Mouse (Mus musculus) kidney, postnatal 0 days (tissue): ENCODE data around the gene Tekt1. TPM values are rescaled to one million over a fixed set of nuclear protein-coding genes. Genes with fewer than 3 reads are reported as not detected.

Experiments
- ATAC-seq: fragments of 200-750 bp; cut with Nextera tagmentation; replicated peaks from 2 replicates; pipeline ENCODE4 v1.8.0; 2017; ENCODE audit warnings: low read depth, moderate number of reproducible peaks, moderate TSS enrichment, moderate library complexity; ENCODE audit not compliant: low FRiP score
- DNase-seq: peaks from one replicate; pipeline ENCODE4 v3.0.0-alpha.2; 2016; ENCODE audit warnings: low spot score
- H3K27ac ChIP-seq: fragments of 300-500 bp; sonication (generic); 2 replicates; pipeline ENCODE4 v1.5.1; 2014; ENCODE audit warnings: mild to moderate bottlenecking
- H3K27me3 ChIP-seq: fragments of 300-500 bp; sonication (generic); 2 replicates; pipeline ENCODE4 v1.6.1; 2014; ENCODE audit warnings: low read length, mixed read lengths; ENCODE audit not compliant: insufficient read depth
- H3K36me3 ChIP-seq: fragments of 300-500 bp; sonication (generic); 2 replicates; pipeline ENCODE4 v1.6.1; 2014; ENCODE audit warnings: low read length, mixed read lengths; ENCODE audit not compliant: insufficient read depth
- H3K4me1 ChIP-seq: fragments of 300-500 bp; sonication (generic); replicated peaks from 2 replicates; pipeline ENCODE4 v1.6.1; 2014; ENCODE audit warnings: antibody characterized with exemption, low read length, mixed read lengths; ENCODE audit not compliant: insufficient read depth
- H3K4me2 ChIP-seq: fragments of 300-500 bp; sonication (generic); 2 replicates; pipeline ENCODE4 v1.6.1; 2014; ENCODE audit warnings: mild to moderate bottlenecking, low read length, moderate library complexity, mixed read lengths
- H3K4me3 ChIP-seq: fragments of 300-500 bp; sonication (generic); replicated peaks from 2 replicates; pipeline ENCODE4 v1.5.1; 2014; ENCODE audit warnings: low read depth, low read length
- H3K9ac ChIP-seq: fragments of 300-500 bp; sonication (generic); 2 replicates; pipeline ENCODE4 v1.6.1; 2014; ENCODE audit warnings: low read depth, low read length
- H3K9me3 ChIP-seq: fragments of 300-500 bp; sonication (generic); replicated peaks from 2 replicates; pipeline ENCODE4 v1.6.1; 2016; ENCODE audit warnings: low read length, inconsistent platforms, mixed read lengths
- CTCF ChIP-seq: IDR thresholded peaks from 2 replicates; pipeline ENCODE4 v1.5.1; 2016; ENCODE audit warnings: antibody characterized with exemption, low read depth, mild to moderate bottlenecking, moderate library complexity
- WGBS: fragments of 180-500 bp; shearing (Covaris S2); extraction: QIAGEN DNeasy Blood & Tissue Kit; methylation state at CpG from one replicate; pipeline ENCODE4 v1.1.7; 2014; 5-methylcytosine and 5-hydroxymethylcytosine counted together
- polyA plus RNA-seq: library from polyadenylated mRNA; unstranded; fragments of >200 nt; fragmentation: Nextera tagmentation; extraction: Ambion mirVana; gene quantifications from 2 replicates; pipeline ENCODE4 v1.2.1, GENCODE M21; 2015

The Tekt1 gene
- polyA plus RNA-seq, 1 experiment from 2014 or later = 5.1 TPM

GRCm38 (mm10) chr11:72325701-72326100 lies 36.5 kb downstream of the Tekt1 start:
- Histone ChIP-seq H3K9ac (no peak overlapping the region), H3K4me3 (no peak overlapping the region), H3K36me3 (no peaks in the 10 kb centered on the region), H3K9me3 (no peaks in the 10 kb centered on the region), H3K27me3 (no peaks in the 10 kb centered on the region), H3K4me2 (no peak overlapping the region), H3K4me1 (no peaks in the 10 kb centered on the region), H3K27ac (no peak overlapping the region)
- 91% methylated on average over 4 of the region's 4 CpGs for whole genome bisulfite sequencing
- DNase-seq (no peak), ATAC-seq (no peak)
- no peak for TF ChIP-seq CTCF

GRCm38 (mm10) chr11:72324431-72324830 lies 37.8 kb downstream of the Tekt1 start:
- no peaks in the 10 kb centered on the region for H3K27me3 ChIP-seq
- TF ChIP-seq CTCF = peak; percentile 61
- no peak for ATAC-seq
- no peak for DNase-seq
- no peak overlapping the region for H3K4me2 ChIP-seq
- H3K27ac ChIP-seq = no peak overlapping the region
- H3K4me1 ChIP-seq = no peaks in the 10 kb centered on the region
- WGBS = 67% methylated on average over 3 of the region's 3 CpGs
- no peaks in the 10 kb centered on the region for H3K9me3 ChIP-seq
- H3K4me3 ChIP-seq = no peak overlapping the region
- no peaks in the 10 kb centered on the region for H3K36me3 ChIP-seq
- H3K9ac ChIP-seq = no peak overlapping the region

- Histone ChIP-seq H3K4me3 (no peak overlapping the region), H3K4me2 (no peak overlapping the region), H3K36me3 (no peaks in the 10 kb centered on the region), H3K4me1 (peaks cover 7% of the 10 kb centered on the region), H3K9ac (no peak overlapping the region), H3K27me3 (0 out of 2 replicates have a peak, but pooled peaks cover 3% of the 10 kb centered on the region), H3K9me3 (no peaks in the 10 kb centered on the region), H3K27ac (no peak overlapping the region)
- ATAC-seq (no peak), DNase-seq (no peak)
- WGBS = 43% methylated on average over 5 of the region's 5 CpGs
- no peak for TF ChIP-seq CTCF
Observed at GRCm38 (mm10) chr11:72318026-72318425, 44.2 kb downstream of the Tekt1 start.

- Histone ChIP-seq H3K27ac (no peak within 1 kb of the TSS), H3K27me3 (0 out of 2 replicates have a peak, but pooled peaks cover 3% of the 10 kb centered on the region), H3K4me3 (peak within 1 kb of the TSS; percentile 26), H3K36me3 (no peaks in the 10 kb centered on the region), H3K9ac (0 out of 2 replicates have a peak within 1 kb of the TSS, but pooled peaks have one; percentile 37), H3K4me2 (peak within 1 kb of the TSS; percentile 49), H3K4me1 (peaks cover 7% of the 10 kb centered on the region), H3K9me3 (no peaks in the 10 kb centered on the region)
- DNase-seq (no peak), ATAC-seq (no peak)
- no peak for TF ChIP-seq CTCF
- 8% methylated on average over 42 of the region's 42 CpGs for WGBS
Observed at GRCm38 (mm10) chr11:72314151-72314895, 47.9 kb downstream of the Tekt1 start, which contains the start of gene Fbxo39. Fbxo39 (plus strand) TSS chr11:72314444.

- H3K36me3 ChIP-seq = no peaks in the 10 kb centered on the region
- H3K27ac ChIP-seq = no peak overlapping the region
- no peak overlapping the region for H3K4me2 ChIP-seq
- peaks cover 7% of the 10 kb centered on the region for H3K4me1 ChIP-seq
- no peak for DNase-seq
- WGBS = 78% methylated on average over 10 of the region's 10 CpGs
- no peak overlapping the region for H3K9ac ChIP-seq
- H3K9me3 ChIP-seq = no peaks in the 10 kb centered on the region
- H3K4me3 ChIP-seq = no peak overlapping the region
- TF ChIP-seq CTCF = no peak
- ATAC-seq = no peak
- H3K27me3 ChIP-seq = 0 out of 2 replicates have a peak, but pooled peaks cover 3% of the 10 kb centered on the region
Observed at GRCm38 (mm10) chr11:72311355-72312001, 50.8 kb downstream of the Tekt1 start.

- no peak for TF ChIP-seq CTCF
- H3K9me3 ChIP-seq = no peaks in the 10 kb centered on the region
Observed at GRCm38 (mm10) chr11:72310491-72310890, 51.8 kb downstream of the Tekt1 start.

More at GRCm38 (mm10) chr11:72310491-72310890, 51.8 kb downstream of the Tekt1 start:
- Histone ChIP-seq H3K4me2 (no peak overlapping the region), H3K36me3 (no peaks in the 10 kb centered on the region), H3K27ac (no peak overlapping the region), H3K4me3 (no peak overlapping the region), H3K4me1 (peaks cover 7% of the 10 kb centered on the region), H3K9ac (no peak overlapping the region), H3K27me3 (0 out of 2 replicates have a peak, but pooled peaks cover 3% of the 10 kb centered on the region)
- 81% methylated on average over 4 of the region's 4 CpGs for WGBS
- DNase-seq (no peak), ATAC-seq (no peak)
